Mouse (Mus musculus): ENCODE measurements around the gene Dhrs7.
A peak's percentile ranks its signal among the peaks of the same experiment; 100 is the strongest.
"Not testable (repeated sequence)": the region's sequence is repeated elsewhere in the genome, so short reads cannot be mapped to it uniquely, and the experiment has no call there.

The Dhrs7 gene

DNA sequence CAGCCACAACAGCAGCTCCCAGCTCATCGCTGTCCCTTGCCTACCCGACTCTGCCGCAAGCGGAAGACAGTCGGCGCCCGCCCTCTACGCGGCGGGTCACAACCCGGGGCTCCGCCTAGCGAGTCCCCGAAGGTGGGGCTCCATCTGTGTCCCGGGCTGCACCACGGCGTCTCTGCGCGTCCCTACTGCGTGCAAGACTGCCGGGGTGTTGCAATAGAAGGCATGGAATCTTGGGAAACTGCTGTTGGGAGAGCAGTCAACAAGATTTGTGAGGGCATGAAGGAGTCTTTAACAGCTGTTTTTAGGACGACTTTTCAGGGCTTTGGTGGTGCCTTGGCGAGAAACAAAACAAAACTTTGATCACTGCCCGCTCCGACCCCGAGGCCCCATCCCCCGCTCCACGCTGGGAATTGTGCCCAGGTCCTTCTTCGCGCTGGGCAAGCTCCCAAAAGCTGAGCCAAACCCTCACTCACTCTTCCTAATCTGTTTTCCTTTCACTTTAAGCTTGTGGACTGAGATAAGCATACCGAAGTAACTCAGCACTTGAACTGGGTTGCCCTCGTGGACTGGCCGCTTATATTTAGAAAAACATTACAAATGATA, at the start of gene Dhrs7:
TSS of gene Dhrs7 (minus strand) at position 175 of the 603 bp plus-strand sequence.
- peak; percentile 81 for DNase-seq

DNA sequence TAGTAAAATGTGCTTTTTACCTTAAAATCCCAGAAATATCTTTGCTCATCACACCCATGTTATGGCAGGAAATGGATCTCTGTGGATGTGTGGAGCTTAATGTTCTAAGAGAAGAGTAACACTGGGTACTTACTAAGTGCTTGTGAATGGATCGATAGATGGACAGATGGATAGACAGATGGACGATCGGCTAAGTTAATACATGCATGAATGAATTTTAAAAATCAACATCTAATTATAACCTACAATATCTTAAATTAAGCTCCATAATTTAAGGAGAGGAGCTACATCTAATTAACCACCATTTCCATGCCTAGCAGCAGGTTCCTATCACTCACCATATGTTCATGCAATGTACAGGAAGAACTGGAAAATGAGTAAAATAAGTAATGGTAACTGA, 45.3 kb upstream of the Dhrs7 start:
- DNase-seq, result no peak

GRCm38 (mm10) chr12:72704068-72704467, 39.4 kb upstream of the Dhrs7 start:
- no peak for DNase-seq

- no peak for DNase-seq
These were observed 35.3 kb upstream of the Dhrs7 start for GRCm38 (mm10) chr12:72700013-72700412.

GRCm38 (mm10) chr12:72694901-72695463, 30.3 kb upstream of the Dhrs7 start:
- peak; percentile 13 for DNase-seq

DNA sequence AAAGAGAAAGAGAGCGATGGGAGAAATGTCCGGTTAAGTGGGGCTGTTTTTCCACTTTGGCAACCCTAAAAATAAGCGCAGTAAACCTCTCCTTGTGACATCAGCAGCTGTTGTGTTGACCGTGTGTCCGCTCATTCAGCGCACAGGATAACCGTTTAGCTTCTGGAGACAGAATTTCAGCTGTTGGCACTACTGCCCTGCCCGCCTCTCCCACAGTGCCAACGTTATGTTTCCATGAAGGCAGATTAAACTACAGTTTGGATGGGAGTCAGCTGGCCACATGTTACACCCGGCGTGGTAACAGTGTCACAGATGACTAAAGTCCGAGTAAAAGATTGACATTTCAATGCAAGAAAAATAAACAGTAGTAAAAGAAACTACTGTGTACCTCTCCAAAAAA, 29.7 kb upstream of the Dhrs7 start:
- DNase-seq, result peak; percentile 22

DNA sequence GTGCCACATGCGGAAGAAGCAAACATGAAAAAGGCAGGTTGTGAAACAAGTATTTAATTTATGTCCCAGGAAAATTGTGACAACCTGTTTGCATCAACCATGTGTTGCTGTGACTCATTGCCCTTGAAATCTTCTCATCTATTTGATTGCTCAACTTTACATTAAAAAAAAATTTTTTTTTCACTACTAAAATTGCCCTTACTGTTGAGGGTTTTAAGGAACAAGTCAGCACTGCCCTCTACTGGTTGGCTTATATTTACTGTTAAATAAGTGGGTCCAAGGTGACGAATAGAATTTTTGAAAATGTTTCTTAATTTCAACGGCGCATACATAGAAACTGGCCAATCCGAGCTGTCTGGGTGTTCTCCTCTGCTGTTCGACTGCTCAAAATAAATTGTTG, 29.2 kb upstream of the Dhrs7 start:
- no peak for DNase-seq

DNA sequence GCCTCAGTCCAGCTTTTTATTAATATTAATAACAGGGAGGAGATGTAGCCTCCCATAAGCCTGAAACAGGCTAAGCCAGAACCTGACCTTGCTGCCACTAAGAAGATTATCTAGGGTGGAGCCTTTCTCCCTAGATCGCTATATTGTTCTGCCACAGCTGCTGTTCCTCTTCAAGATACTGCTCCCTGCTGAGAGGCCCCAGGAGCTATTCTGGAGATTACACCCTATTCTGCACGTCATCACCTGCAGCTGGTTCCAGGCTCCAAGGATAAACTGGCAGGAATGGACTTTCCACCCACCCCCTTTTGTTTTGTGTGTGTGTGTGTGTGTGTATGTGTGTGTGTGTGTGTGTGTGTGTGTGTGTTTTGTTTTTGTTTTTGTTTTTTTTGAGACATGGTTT, 23.6 kb upstream of the Dhrs7 start:
- DNase-seq, result not testable (repeated sequence)

GRCm38 (mm10) chr12:72687741-72688140, 23.0 kb upstream of the Dhrs7 start:
- DNase-seq, result not testable (repeated sequence)

- DNase-seq, result not testable (repeated sequence)
These were observed 21.9 kb upstream of the Dhrs7 start for GRCm38 (mm10) chr12:72686566-72686965.

GRCm38 (mm10) chr12:72683612-72684011, 18.9 kb upstream of the Dhrs7 start:
- no peak for DNase-seq

GRCm38 (mm10) chr12:72682511-72683282, 18.0 kb upstream of the Dhrs7 start:
- no peak for DNase-seq

DNA sequence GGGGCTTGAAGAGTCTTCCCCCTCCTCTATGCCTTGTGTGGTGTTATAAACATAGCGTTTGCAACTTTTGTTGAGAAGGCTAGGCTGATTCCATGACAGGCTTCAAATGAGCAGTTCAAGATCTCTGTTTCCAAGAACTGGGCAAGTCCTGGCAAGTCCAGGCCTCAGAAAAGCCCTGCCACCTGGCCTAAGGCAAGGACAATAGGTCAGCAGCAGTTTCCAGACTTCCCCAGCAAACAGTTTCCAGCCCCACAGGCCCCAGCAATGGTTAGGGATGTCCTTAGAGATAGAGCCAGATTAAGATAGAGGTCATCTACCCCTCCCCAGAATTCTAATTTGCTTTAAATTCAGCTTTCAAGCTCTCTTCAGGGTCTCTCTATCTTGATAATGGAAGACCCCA, 17.2 kb upstream of the Dhrs7 start:
- DNase-seq, result no peak

DNA sequence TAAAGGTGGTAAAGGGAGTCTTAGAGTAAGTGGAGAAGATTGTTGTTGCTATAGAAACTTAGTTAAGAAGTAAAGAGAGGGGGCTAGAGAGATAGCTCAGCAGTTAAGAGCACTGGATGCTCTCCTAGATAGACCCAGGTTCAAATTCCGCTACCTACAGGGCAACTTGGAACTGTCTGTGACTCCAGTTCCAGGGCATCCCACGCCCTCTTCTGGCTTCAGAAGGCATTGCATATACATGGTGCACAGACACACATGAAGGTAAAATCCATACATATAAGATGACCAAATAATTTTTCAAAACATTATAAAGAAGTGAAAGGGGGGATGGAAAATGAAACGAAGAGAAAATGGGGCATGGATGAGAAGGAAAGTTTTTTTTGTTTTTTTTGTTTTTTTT, 14.9 kb upstream of the Dhrs7 start:
- no peak for DNase-seq

GRCm38 (mm10) chr12:72674820-72675219, 10.1 kb upstream of the Dhrs7 start:
- no peak for DNase-seq

DNA sequence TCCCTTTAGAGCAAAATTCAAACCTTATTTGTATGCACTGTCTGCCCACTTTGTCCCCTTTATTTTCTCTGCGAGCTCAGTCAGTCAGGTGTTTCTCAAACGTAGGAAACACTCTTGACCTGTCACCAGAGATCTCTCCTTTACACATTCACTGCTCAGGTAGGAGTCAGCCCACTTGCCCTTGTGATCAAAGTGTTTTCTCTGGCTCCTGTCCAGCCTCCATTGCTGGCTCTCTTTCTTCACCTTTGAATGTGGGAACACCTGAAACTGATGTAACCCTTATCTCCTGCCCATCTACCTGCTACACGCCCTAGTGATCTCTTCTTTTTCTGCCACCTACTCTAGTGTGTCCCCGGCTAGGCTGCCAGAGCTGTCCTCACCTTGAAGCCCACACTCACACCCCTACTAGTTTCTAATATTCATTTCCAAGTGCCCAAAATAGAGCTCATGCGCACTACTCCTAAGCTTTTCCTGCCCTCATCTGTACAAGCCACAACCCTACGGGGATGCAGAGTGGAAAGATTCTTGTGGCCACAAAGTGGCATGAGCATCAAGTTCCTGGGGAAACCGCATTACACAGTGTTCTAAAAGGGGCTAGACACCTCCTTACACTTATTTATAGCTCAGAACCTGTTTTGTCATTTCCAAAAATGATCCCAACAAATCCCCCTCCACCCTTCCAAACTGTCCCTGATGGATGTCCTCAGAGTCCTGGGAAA, 9.5 kb upstream of the Dhrs7 start:
- DNase-seq, result no peak

DNA sequence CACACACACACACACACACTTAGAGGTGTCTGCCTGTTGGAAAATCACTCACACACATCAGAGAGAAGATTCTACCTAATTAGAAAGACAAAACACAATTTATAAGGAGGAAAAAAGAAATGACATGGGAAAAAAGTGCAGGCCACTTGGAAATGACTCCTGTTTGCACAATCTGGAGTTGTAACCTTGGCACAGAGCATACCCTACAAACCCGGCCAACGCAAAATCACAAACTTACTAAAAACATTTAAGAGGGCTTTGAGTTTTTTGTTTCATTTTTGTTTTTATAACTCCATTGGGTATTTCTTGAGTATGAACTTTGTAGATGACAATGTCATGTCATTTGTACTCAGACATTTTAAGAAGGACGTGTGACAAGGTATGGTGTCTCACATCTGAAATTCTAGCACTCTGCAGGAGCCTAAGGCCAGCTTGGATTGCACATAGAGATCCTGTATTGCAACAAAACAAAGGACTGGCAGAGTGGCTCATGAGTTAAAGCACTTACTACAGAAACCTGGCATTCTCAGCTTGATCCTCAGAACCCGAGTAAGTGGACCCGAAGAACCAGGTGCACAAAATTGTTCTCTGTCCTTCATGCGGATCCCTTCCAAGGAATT, 6.9 kb upstream of the Dhrs7 start:
- DNase-seq, result no peak

DNA sequence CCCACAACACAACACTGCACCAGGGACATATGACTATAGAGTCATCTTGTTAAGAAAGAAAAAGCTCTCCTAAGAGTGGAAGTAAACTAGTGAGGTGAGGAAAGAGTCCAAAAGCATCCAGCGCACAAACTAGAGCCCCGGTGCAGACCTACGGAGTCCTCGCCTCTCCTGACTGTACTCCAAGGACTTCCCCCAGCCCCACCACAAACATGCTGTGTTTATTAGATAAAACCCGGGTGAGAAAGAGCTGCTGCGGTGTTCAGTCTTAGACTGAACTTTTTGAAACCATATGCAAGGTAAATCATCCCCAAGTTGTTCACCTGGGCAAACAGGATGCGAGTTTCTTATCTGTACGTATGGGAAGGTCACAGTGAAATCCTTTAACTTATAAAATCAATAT, 6.2 kb upstream of the Dhrs7 start:
- no peak for DNase-seq

DNA sequence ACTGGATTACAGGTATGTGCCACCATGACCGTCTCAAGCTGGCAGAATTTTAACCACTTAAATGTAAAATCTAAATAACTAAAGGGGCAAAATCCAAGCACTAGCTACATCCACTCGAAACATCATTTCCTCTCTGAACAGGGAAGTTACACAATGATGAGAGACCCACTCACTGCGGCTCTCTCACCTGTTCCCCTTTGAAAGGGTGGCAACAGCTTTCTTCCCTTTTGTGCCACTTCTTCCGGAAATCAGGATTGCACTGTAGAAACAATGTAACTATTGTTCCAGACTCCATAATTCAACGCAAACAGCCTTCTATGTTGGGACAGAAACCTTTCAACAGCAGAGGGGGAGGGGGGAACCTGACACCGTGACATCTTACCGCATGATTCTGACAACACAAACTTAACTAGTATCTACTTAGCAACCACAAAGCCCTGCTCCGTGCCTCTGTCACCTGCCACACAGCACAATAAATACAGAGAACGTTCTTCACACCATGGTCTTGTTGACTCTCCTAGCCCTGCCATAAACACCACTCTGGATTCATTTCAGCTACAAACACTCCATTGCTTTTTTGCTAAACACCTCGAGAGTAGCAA, 3.3 kb upstream of the Dhrs7 start:
- DNase-seq, result no peak

DNA sequence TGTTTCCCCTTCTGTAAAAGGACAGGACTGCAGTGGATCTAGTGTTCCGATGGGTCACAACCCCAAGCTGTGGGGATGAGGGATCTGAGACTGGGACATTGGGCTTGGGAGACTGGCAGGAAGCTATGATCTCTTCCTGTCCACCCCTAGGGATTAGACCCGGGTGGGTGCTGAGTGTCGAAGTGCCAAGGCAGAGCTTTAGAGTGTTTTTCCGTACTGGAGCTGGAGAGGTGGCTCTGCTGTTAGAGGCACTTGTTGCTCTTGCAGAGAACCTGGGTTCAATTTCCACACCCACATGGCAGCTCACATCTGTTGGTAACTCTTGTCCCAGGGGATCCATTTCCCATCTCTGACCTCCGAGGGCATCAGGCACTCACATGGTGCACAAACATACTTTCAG, 1.3 kb upstream of the Dhrs7 start:
- no peak for DNase-seq

DNA sequence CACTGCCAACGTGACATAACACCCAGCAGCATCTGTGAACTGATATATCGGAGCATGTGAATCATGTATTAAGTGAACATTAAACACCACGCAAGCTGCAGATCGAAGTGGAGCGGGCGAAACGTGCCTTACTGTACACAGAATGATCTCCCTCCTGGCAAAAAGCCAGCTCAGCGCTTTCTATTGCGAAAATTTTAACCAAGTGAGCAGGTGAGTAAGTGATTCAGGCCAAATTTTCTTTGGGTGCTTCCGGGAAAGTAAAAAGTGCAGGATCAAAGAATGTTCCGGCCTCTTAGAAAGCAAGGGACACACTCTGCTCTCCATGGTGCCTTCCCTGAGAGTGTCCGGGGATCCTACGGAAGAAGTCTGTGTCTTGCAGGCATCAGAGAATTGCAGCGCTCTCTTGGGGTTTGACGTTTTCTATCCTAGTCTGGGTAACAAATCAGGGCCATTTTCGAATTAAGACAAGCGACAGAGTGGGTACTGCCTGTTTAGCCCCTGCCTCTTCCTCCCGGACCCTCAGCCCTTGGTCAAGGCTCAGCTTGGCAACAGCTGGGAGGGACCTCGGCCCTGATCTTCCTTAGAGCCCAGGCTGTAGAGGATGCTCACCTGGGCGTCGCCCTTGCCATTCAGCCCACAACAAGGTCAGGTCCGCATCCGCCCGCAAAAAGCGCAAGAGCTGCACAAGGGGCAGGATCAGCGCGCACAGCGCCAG, 532 bp downstream of the Dhrs7 start:
- DNase-seq, result peak; percentile 33

DNA sequence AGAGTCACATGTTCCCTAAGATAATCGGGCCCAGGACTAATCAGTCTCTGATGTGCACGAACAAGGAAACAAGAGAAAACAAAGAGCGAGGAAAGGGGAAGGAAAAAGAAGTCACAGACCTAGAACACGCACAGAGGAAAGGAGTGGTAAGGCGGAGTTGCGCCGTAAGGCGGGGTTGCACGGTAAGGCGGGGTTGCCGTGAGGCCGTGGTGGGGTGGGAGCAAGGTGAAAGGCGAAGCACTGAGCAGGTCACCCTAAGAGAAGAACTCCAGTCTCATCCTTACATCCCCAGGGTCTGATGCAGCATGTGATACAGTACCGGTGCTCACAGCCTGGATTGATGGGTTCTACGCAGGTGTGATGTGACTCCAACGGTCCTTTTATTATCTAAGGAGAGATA, 8.9 kb downstream of the Dhrs7 start:
- DNase-seq, result no peak

Data from kidney, adult 18-20 months (tissue).